Mouse (Mus musculus): Measurements from ENCODE around the gene Tgm7. TPM values are rescaled to one million over a fixed set of nuclear protein-coding genes. Genes with fewer than 3 reads are reported as not detected.

The Tgm7 gene
- polyA plus RNA-seq, 1 experiment from 2014 or later, result not detected

GRCm38 (mm10) chr2:121052176-121052575 lies 57.4 kb downstream of the Tgm7 start:
- no peaks in the 10 kb centered on the region for H3K36me3 ChIP-seq (replicated peaks; ENCODE audit: control insufficient read depth, insufficient read depth)
- H3K4me2 ChIP-seq (replicated peaks), result no peak overlapping the region
- 91% methylated on average over 5 of the region's 5 CpGs for WGBS
- ATAC-seq (ENCODE audit: low FRiP score) (no peak), DNase-seq (ENCODE audit: low spot score) (no peak)
- no peaks in the 10 kb centered on the region for H3K4me1 ChIP-seq (replicated peaks; ENCODE audit: control insufficient read depth, insufficient read depth, low read length)
- H3K4me3 ChIP-seq (replicated peaks; ENCODE audit: low read length), result no peak overlapping the region
- no peak overlapping the region for H3K27ac ChIP-seq
- H3K9ac ChIP-seq, result no peak overlapping the region
- no peaks in the 10 kb centered on the region for H3K27me3 ChIP-seq (ENCODE audit: control insufficient read depth, insufficient read depth, low read length)
- H3K9me3 ChIP-seq (ENCODE audit: control insufficient read depth, low read length), result no peaks in the 10 kb centered on the region

GRCm38 (mm10) chr2:121045653-121046052 lies 63.9 kb downstream of the Tgm7 start:
- DNase-seq (ENCODE audit: low spot score), result no peak
- no peak overlapping the region for H3K4me2 ChIP-seq (replicated peaks)
- no peaks in the 10 kb centered on the region for H3K9me3 ChIP-seq (ENCODE audit: control insufficient read depth, low read length)
- no peaks in the 10 kb centered on the region for H3K4me1 ChIP-seq (replicated peaks; ENCODE audit: control insufficient read depth, insufficient read depth, low read length)
- no peak overlapping the region for H3K27ac ChIP-seq
- H3K36me3 ChIP-seq (replicated peaks; ENCODE audit: control insufficient read depth, insufficient read depth), result no peaks in the 10 kb centered on the region
- no peaks in the 10 kb centered on the region for H3K27me3 ChIP-seq (ENCODE audit: control insufficient read depth, insufficient read depth, low read length)
- no peak for ATAC-seq (ENCODE audit: low FRiP score)
- H3K4me3 ChIP-seq (replicated peaks; ENCODE audit: low read length), result no peak overlapping the region
- 64% methylated on average over 4 of the region's 4 CpGs for WGBS
- H3K9ac ChIP-seq, result no peak overlapping the region

Other genes with a start within 250 kb of the Tgm7 start
- gene Ubr1, start 139.1 kb downstream of the Tgm7 start, polyA plus RNA-seq (2014; fragmentation: Nextera tagmentation; extraction: Ambion mirVana), result 32.8 and 36.3 TPM in 2 replicates
- gene Tmem62, start 132.8 kb downstream of the Tgm7 start, polyA plus RNA-seq (2014; fragmentation: Nextera tagmentation; extraction: Ambion mirVana), result 18.5 and 18.9 TPM in 2 replicates
- 76.1 and 87.1 TPM in 2 replicates for gene Ccndbp1, start 101.4 kb downstream of the Tgm7 start, polyA plus RNA-seq (2014; fragmentation: Nextera tagmentation; extraction: Ambion mirVana)
- 0.08 and 1.1 TPM in 2 replicates for gene Epb42, start 72.7 kb downstream of the Tgm7 start, polyA plus RNA-seq (2014; fragmentation: Nextera tagmentation; extraction: Ambion mirVana)
- 0.22 and 0.24 TPM in 2 replicates for gene Tgm5, start 24.0 kb downstream of the Tgm7 start, polyA plus RNA-seq (2014; fragmentation: Nextera tagmentation; extraction: Ambion mirVana)
- gene Adal, start 30.6 kb upstream of the Tgm7 start, polyA plus RNA-seq (2014; fragmentation: Nextera tagmentation; extraction: Ambion mirVana), result 26.9 and 32.6 TPM in 2 replicates
- gene Lcmt2, start 30.9 kb upstream of the Tgm7 start, polyA plus RNA-seq (2014; fragmentation: Nextera tagmentation; extraction: Ambion mirVana), result 16.2 and 20.9 TPM in 2 replicates
- gene Tubgcp4, start 60.9 kb upstream of the Tgm7 start, polyA plus RNA-seq (2014; fragmentation: Nextera tagmentation; extraction: Ambion mirVana), result 43.3 and 43.7 TPM in 2 replicates
- 6.6 and 7.7 TPM in 2 replicates for gene Zscan29, start 61.3 kb upstream of the Tgm7 start, polyA plus RNA-seq (2014; fragmentation: Nextera tagmentation; extraction: Ambion mirVana)
- gene Trp53bp1, start 161.6 kb upstream of the Tgm7 start, polyA plus RNA-seq (2014; fragmentation: Nextera tagmentation; extraction: Ambion mirVana), result 165 and 170 TPM in 2 replicates
- 50.1 and 57.2 TPM in 2 replicates for gene Map1a, start 179.8 kb upstream of the Tgm7 start, polyA plus RNA-seq (2014; fragmentation: Nextera tagmentation; extraction: Ambion mirVana)
- 18.6 and 19.3 TPM in 2 replicates for gene Ppip5k1, start 245.6 kb upstream of the Tgm7 start, polyA plus RNA-seq (2014; fragmentation: Nextera tagmentation; extraction: Ambion mirVana)
- 90.5 and 103 TPM in 2 replicates for gene Ckmt1, start 247.9 kb upstream of the Tgm7 start, polyA plus RNA-seq (2014; fragmentation: Nextera tagmentation; extraction: Ambion mirVana)

Measured in hindbrain, embryonic 14.5 days (tissue).